Mouse (Mus musculus) C2C12 (cell line): ENCODE measurements around the gene Sdcbp2.

ENCODE experiments used
- CTCF ChIP-seq: IDR thresholded peaks from one replicate; pipeline ENCODE4 v1.5.1; 2011; ENCODE audit not compliant: control insufficient read depth, insufficient read depth, insufficient read length
- MAX ChIP-seq: IDR thresholded peaks from one replicate; pipeline ENCODE4 v1.6.1; 2011; ENCODE audit warnings: mild to moderate bottlenecking, control low read depth

GRCm38 (mm10) chr2:151574607-151575006 is 2.2 kb downstream of the Sdcbp2 start:
- TF ChIP-seq CTCF (no peak), MAX (no peak)
